Mouse (Mus musculus) C2C12 (cell line): ENCODE data around the gene Gramd1a. TPM values are rescaled to one million over a fixed set of nuclear protein-coding genes. Genes with fewer than 3 reads are reported as not detected.

Experiments
- H3K27me3 ChIP-seq: one replicate; pipeline ENCODE4 v1.6.1; 2011; ENCODE audit not compliant: control insufficient read depth, insufficient read depth, insufficient read length
- H3K36me3 ChIP-seq: one replicate; pipeline ENCODE4 v1.6.1; 2011; ENCODE audit not compliant: control insufficient read depth, insufficient read depth
- H3K4me3 ChIP-seq: one replicate; pipeline ENCODE4 v1.5.1; 2011; ENCODE audit warnings: mild to moderate bottlenecking, control low read depth; ENCODE audit not compliant: poor library complexity, insufficient read depth, severe bottlenecking
- H3K79me2 ChIP-seq: one replicate; pipeline ENCODE4 v1.6.1; 2011; ENCODE audit not compliant: control insufficient read depth, insufficient read depth
- H3K79me3 ChIP-seq: one replicate; pipeline ENCODE4 v1.6.1; 2011; ENCODE audit warnings: low read depth, control low read depth
- H3ac ChIP-seq: one replicate; pipeline ENCODE3; 2011; ENCODE audit warnings: low read depth; ENCODE audit not compliant: control insufficient read depth, insufficient read length
- CEBPB ChIP-seq: IDR thresholded peaks from one replicate; pipeline ENCODE4 v1.6.1; 2011; ENCODE audit warnings: low read depth, mild to moderate bottlenecking, control low read depth, moderate library complexity
- CTCF ChIP-seq: IDR thresholded peaks from one replicate; pipeline ENCODE4 v1.5.1; 2011; ENCODE audit not compliant: control insufficient read depth, insufficient read depth, insufficient read length
- FOSL1 ChIP-seq: IDR thresholded peaks from one replicate; pipeline ENCODE4 v1.8.0; 2011; ENCODE audit warnings: mild to moderate bottlenecking, low read length; ENCODE audit not compliant: poor library complexity, insufficient read depth, severe bottlenecking
- MAX ChIP-seq: IDR thresholded peaks from one replicate; pipeline ENCODE4 v1.6.1; 2011; ENCODE audit warnings: mild to moderate bottlenecking, control low read depth
- MYOD1 ChIP-seq: IDR thresholded peaks from one replicate; pipeline ENCODE4 v1.6.1; 2011; ENCODE audit warnings: low read depth; ENCODE audit not compliant: control insufficient read depth, insufficient read length
- MYOG ChIP-seq: IDR thresholded peaks from one replicate; pipeline ENCODE4 v1.6.1; 2011; ENCODE audit not compliant: control insufficient read depth, insufficient read length; ENCODE audit errors: extremely low read depth
- USF1 ChIP-seq: IDR thresholded peaks from one replicate; pipeline ENCODE4 v1.6.1; 2011; ENCODE audit warnings: low read depth, mild to moderate bottlenecking, control low read depth, moderate library complexity
- polyA plus RNA-seq: library from polyadenylated mRNA; unstranded; fragments of >200 nt; fragmentation: generic; extraction: Trizol; gene quantifications from one replicate; pipeline ENCODE4 v1.2.1, GENCODE M21; 2012; ENCODE audit warnings: missing spikeins

Gramd1a gene
- polyA plus RNA-seq, 1 experiment = 17.9 TPM

- no peak overlapping the region for H3K4me3 ChIP-seq
- H3K79me3 ChIP-seq = no peaks in the 10 kb centered on the region
- H3K36me3 ChIP-seq = no peaks in the 10 kb centered on the region
- no peak for TF ChIP-seq FOSL1
- TF ChIP-seq CEBPB = no peak
- no peak for TF ChIP-seq MAX
- no peak for TF ChIP-seq MYOD1
- TF ChIP-seq MYOG = no peak
- TF ChIP-seq USF1 = no peak
- no peak for TF ChIP-seq CTCF
- peaks cover 8% of the 10 kb centered on the region for H3K27me3 ChIP-seq
- no peak overlapping the region for H3ac ChIP-seq
- no peaks in the 10 kb centered on the region for H3K79me2 ChIP-seq
These were observed 39.0 kb downstream of the Gramd1a start for GRCm38 (mm10) chr7:31116721-31117145.

- Histone ChIP-seq H3K79me3 (no peaks in the 10 kb centered on the region), H3K4me3 (no peak overlapping the region), H3ac (no peak overlapping the region), H3K27me3 (peaks cover 8% of the 10 kb centered on the region), H3K79me2 (no peaks in the 10 kb centered on the region), H3K36me3 (no peaks in the 10 kb centered on the region)
- TF ChIP-seq MYOG (no peak), CTCF (no peak), USF1 (no peak), MAX (no peak), MYOD1 (no peak), FOSL1 (no peak), CEBPB (no peak)
These were observed 40.1 kb downstream of the Gramd1a start for GRCm38 (mm10) chr7:31115587-31116043.

GRCm38 (mm10) chr7:31115182-31115581 lies 40.5 kb downstream of the Gramd1a start, which contains the start of gene Hpn:
Gene Hpn, minus strand, starts transcription at chr7:31115290.
- Histone ChIP-seq H3K79me3 (no peaks in the 10 kb centered on the region), H3K79me2 (no peaks in the 10 kb centered on the region), H3K36me3 (no peaks in the 10 kb centered on the region), H3K4me3 (no peak within 1 kb of the TSS), H3K27me3 (peaks cover 8% of the 10 kb centered on the region), H3ac (no peak within 1 kb of the TSS)
- TF ChIP-seq MYOG (no peak), CEBPB (no peak), CTCF (no peak), MYOD1 (no peak), FOSL1 (no peak), MAX (no peak), USF1 (no peak)

- Histone ChIP-seq H3ac (no peak overlapping the region), H3K36me3 (no peaks in the 10 kb centered on the region), H3K79me2 (no peaks in the 10 kb centered on the region), H3K27me3 (peaks cover 6% of the 10 kb centered on the region), H3K4me3 (no peak overlapping the region), H3K79me3 (no peaks in the 10 kb centered on the region)
- no peak for TF ChIP-seq MYOD1
- no peak for TF ChIP-seq MYOG
- TF ChIP-seq CTCF = no peak
- TF ChIP-seq MAX = no peak
- TF ChIP-seq CEBPB = no peak
- TF ChIP-seq USF1 = no peak
- no peak for TF ChIP-seq FOSL1
These were observed 41.0 kb downstream of the Gramd1a start for GRCm38 (mm10) chr7:31114646-31115045.

DNA sequence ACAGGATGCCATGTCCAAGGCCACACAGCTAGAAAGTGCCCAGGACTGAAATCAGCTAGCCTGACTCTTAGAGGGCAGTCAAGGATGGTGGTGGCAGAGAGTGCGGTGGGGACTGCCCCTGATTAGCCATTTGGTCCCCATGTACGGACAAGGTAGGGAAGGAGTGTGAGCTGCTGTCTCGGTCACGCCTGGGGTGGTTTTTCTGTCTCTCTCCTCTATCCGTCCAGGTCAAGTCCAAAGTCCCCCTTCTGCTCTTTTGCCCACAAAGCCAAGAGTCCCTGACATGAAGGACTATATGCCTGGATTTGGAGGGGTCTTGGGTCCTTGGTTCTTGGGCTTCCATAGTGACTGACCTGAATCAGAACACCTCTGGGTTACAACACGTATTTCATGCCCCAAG lies 41.9 kb downstream of the Gramd1a start:
- H3ac ChIP-seq = no peak overlapping the region
- no peak overlapping the region for H3K4me3 ChIP-seq
- peaks cover 4% of the 10 kb centered on the region for H3K27me3 ChIP-seq
- no peaks in the 10 kb centered on the region for H3K79me3 ChIP-seq
- no peaks in the 10 kb centered on the region for H3K79me2 ChIP-seq
- TF ChIP-seq USF1 = no peak
- no peaks in the 10 kb centered on the region for H3K36me3 ChIP-seq

- Histone ChIP-seq H3K79me2 (no peaks in the 10 kb centered on the region), H3K27me3 (peaks cover 8% of the 10 kb centered on the region), H3K4me3 (no peak overlapping the region), H3K79me3 (no peaks in the 10 kb centered on the region), H3ac (no peak overlapping the region), H3K36me3 (no peaks in the 10 kb centered on the region)
- TF ChIP-seq FOSL1 (no peak), USF1 (no peak), MYOG (no peak), MAX (no peak), CEBPB (no peak), CTCF (no peak), MYOD1 (no peak)
These were observed 43.7 kb downstream of the Gramd1a start for GRCm38 (mm10) chr7:31112036-31112435.
